8 mouse cellular contexts compared by ENCODE assay signal in the genomic region with DNA sequence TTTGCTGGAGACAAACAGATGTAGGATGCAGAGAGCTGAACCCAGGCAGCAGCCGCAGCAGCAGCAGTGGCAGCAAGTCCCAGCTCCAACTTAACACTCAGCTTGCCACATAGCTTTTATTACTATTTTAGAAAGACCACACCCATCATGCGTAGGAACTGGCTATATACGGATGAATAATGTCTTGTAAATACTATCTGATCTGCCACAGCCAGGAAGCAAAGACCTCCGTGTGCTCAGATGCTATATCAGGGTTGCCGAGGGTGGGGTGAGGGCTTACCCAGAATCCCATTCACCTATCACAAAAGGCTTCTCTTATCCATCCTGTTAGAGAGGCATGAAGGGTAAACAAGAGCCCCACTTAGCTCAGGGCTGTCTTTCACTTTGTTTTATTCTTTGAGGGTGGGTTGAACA. TPM values are rescaled to one million over a fixed set of nuclear protein-coding genes. Genes with fewer than 3 reads are reported as not detected.
DNase-seq lines count a peak whose midpoint lies in the region; ATAC-seq and TF ChIP-seq lines count a peak whose summit lies in the region.

No protein-coding gene starts in this region.

- 21% methylated on average over 5 of the region's 5 CpGs for WGBS in liver, embryonic 12.5 days (ENCODE audit: insufficient replicate concordance)
- 47% methylated on average over 5 of the region's 5 CpGs for WGBS in liver, postnatal 0 days (ENCODE audit: insufficient replicate concordance)
- 45% methylated on average over 5 of the region's 5 CpGs for WGBS in embryonic facial prominence, embryonic 14.5 days
- 49% methylated on average over 5 of the region's 5 CpGs for WGBS in limb, embryonic 15.5 days
- 22% methylated on average over 5 of the region's 5 CpGs for WGBS in stomach, embryonic 14.5 days

- H3K4me1 ChIP-seq in liver, embryonic 12.5 days, result peaks cover 38% of the 10 kb centered on the region
- H3K4me1 ChIP-seq in liver, postnatal 0 days (ENCODE audit: insufficient read depth), result 0 out of 2 replicates have a peak, but pooled peaks cover 2% of the 10 kb centered on the region
- H3K4me1 ChIP-seq in embryonic facial prominence, embryonic 14.5 days (ENCODE audit: control insufficient read depth, insufficient read depth, low read length), result peaks cover 12% of the 10 kb centered on the region
- peaks cover 19% of the 10 kb centered on the region for H3K4me1 ChIP-seq in limb, embryonic 15.5 days
- peaks cover 7% of the 10 kb centered on the region; the same call in 1 of the 2 replicates for H3K4me1 ChIP-seq in stomach, embryonic 14.5 days (ENCODE audit: control insufficient read depth, insufficient read depth, low read length)

- TF ChIP-seq CTCF in liver, postnatal 0 days (IDR thresholded peaks at IDR 0.05; ENCODE audit: low read depth), result no peak

- H3K9me3 ChIP-seq in liver, embryonic 12.5 days (replicated peaks), result no peaks in the 10 kb centered on the region
- no peaks in the 10 kb centered on the region for H3K9me3 ChIP-seq in liver, postnatal 0 days (ENCODE audit: low read length)
- no peaks in the 10 kb centered on the region for H3K9me3 ChIP-seq in embryonic facial prominence, embryonic 14.5 days (ENCODE audit: control insufficient read depth, low read length)
- no peaks in the 10 kb centered on the region for H3K9me3 ChIP-seq in limb, embryonic 15.5 days
- no peaks in the 10 kb centered on the region for H3K9me3 ChIP-seq in stomach, embryonic 14.5 days (ENCODE audit: control insufficient read depth, low read depth, low read length)

- TF ChIP-seq EP300 in liver, postnatal 0 days (IDR thresholded peaks at IDR 0.05; ENCODE audit: low read depth), result no peak

- DNase-seq in liver, postnatal 0 days, result no peak
- DNase-seq in embryonic facial prominence, embryonic 14.5 days (ENCODE audit: low spot score), result peak; percentile 33
- DNase-seq in cerebellum, postnatal 14 days, result no peak
- DNase-seq in left cerebral cortex, adult 9 months (ENCODE audit: low spot score in 2 of 2), result no peak
- DNase-seq in kidney, adult 9 months, result no peak

- no peak overlapping the region for H3K9ac ChIP-seq in liver, embryonic 12.5 days
- no peak overlapping the region for H3K9ac ChIP-seq in liver, postnatal 0 days (replicated peaks)
- no peak overlapping the region for H3K9ac ChIP-seq in embryonic facial prominence, embryonic 14.5 days (ENCODE audit: low read depth, low read length)
- H3K9ac ChIP-seq in limb, embryonic 15.5 days, result no peak overlapping the region
- H3K9ac ChIP-seq in stomach, embryonic 14.5 days (replicated peaks; ENCODE audit: low read depth, low read length), result no peak overlapping the region

- 0 out of 2 replicates have a peak overlapping the region, but pooled peaks have one; percentile 6 for H3K27ac ChIP-seq in liver, embryonic 12.5 days
- H3K27ac ChIP-seq in liver, postnatal 0 days (ENCODE audit: low read depth), result no peak overlapping the region
- peak overlapping the region; percentile 28; the same call in 1 of the 2 replicates for H3K27ac ChIP-seq in embryonic facial prominence, embryonic 14.5 days (replicated peaks; ENCODE audit: low read depth, low read length)
- peak overlapping the region; percentile 65 for H3K27ac ChIP-seq in limb, embryonic 15.5 days
- no peak overlapping the region for H3K27ac ChIP-seq in stomach, embryonic 14.5 days (ENCODE audit: low read length)

- no peaks in the 10 kb centered on the region for H3K27me3 ChIP-seq in liver, embryonic 12.5 days (replicated peaks)
- no peaks in the 10 kb centered on the region for H3K27me3 ChIP-seq in liver, postnatal 0 days (ENCODE audit: insufficient read depth, low read length)
- no peaks in the 10 kb centered on the region for H3K27me3 ChIP-seq in embryonic facial prominence, embryonic 14.5 days (replicated peaks; ENCODE audit: control insufficient read depth, insufficient read depth, low read length)
- no peaks in the 10 kb centered on the region for H3K27me3 ChIP-seq in limb, embryonic 15.5 days
- no peaks in the 10 kb centered on the region for H3K27me3 ChIP-seq in stomach, embryonic 14.5 days (ENCODE audit: control insufficient read depth, insufficient read depth, low read length)

- H3K36me3 ChIP-seq in liver, embryonic 12.5 days, result no peaks in the 10 kb centered on the region
- no peaks in the 10 kb centered on the region for H3K36me3 ChIP-seq in liver, postnatal 0 days (replicated peaks; ENCODE audit: insufficient read depth, low read length)
- H3K36me3 ChIP-seq in embryonic facial prominence, embryonic 14.5 days (ENCODE audit: control insufficient read depth, insufficient read depth, low read length), result no peaks in the 10 kb centered on the region
- H3K36me3 ChIP-seq in limb, embryonic 15.5 days, result peaks cover 6% of the 10 kb centered on the region
- no peaks in the 10 kb centered on the region for H3K36me3 ChIP-seq in stomach, embryonic 14.5 days (ENCODE audit: control insufficient read depth, insufficient read depth, low read length)

- H3K4me2 ChIP-seq in liver, embryonic 12.5 days, result peak overlapping the region; percentile 6; the same call in 1 of the 2 replicates
- H3K4me2 ChIP-seq in liver, postnatal 0 days (ENCODE audit: low read depth, low read length), result no peak overlapping the region
- H3K4me2 ChIP-seq in embryonic facial prominence, embryonic 14.5 days (ENCODE audit: low read depth, low read length), result no peak overlapping the region
- H3K4me2 ChIP-seq in limb, embryonic 15.5 days, result no peak overlapping the region
- H3K4me2 ChIP-seq in stomach, embryonic 14.5 days (replicated peaks; ENCODE audit: low read depth, low read length), result no peak overlapping the region

- H3K4me3 ChIP-seq in liver, embryonic 12.5 days, result no peak overlapping the region
- H3K4me3 ChIP-seq in liver, postnatal 0 days (ENCODE audit: low read depth, low read length), result no peak overlapping the region
- no peak overlapping the region for H3K4me3 ChIP-seq in embryonic facial prominence, embryonic 14.5 days (ENCODE audit: low read depth, low read length)
- H3K4me3 ChIP-seq in limb, embryonic 15.5 days, result no peak overlapping the region
- no peak overlapping the region for H3K4me3 ChIP-seq in stomach, embryonic 14.5 days (ENCODE audit: low read depth, low read length)

- ATAC-seq in liver, embryonic 12.5 days, result peak; percentile 69
- no peak; the same call in 1 of the 2 replicates for ATAC-seq in liver, postnatal 0 days
- ATAC-seq in embryonic facial prominence, embryonic 14.5 days (ENCODE audit: low read depth), result peak; percentile 31; the same call in 1 of the 2 replicates
- ATAC-seq in limb, embryonic 15.5 days (ENCODE audit: insufficient number of reproducible peaks, low FRiP score, low TSS enrichment, low read depth), result no peak
- peak; percentile 47 for ATAC-seq in stomach, embryonic 14.5 days (ENCODE audit: insufficient number of reproducible peaks, insufficient read depth, low FRiP score, low read depth)

RNA-seq across cellular contexts. Expression of a gene that starts 26.9 kb away (rescaled TPM):
- polyA plus RNA-seq in liver, embryonic 12.5 days (2016; fragmentation: Nextera tagmentation; extraction: Ambion mirVana), result 1.6 and 1.7 TPM in 2 replicates
- 5.5 and 6.5 TPM in 2 replicates for polyA plus RNA-seq in liver, postnatal 0 days (2015; fragmentation: Nextera tagmentation; extraction: Ambion mirVana)
- polyA plus RNA-seq in embryonic facial prominence, embryonic 14.5 days (2014; fragmentation: Nextera tagmentation; extraction: Ambion mirVana), result 12.8 and 14.4 TPM in 2 replicates
- 10.9 and 11.5 TPM in 2 replicates for polyA plus RNA-seq in limb, embryonic 15.5 days (2015; fragmentation: Nextera tagmentation; extraction: Ambion mirVana)
- 9.9 and 10.6 TPM in 2 replicates for polyA plus RNA-seq in stomach, embryonic 14.5 days (2014; fragmentation: Nextera tagmentation; extraction: Ambion mirVana)

Comparison
In these comparisons a context has a peak if more than half of its experiments do, and no peak if none do; other contexts are left out.
1. ATAC-seq: peak in liver, embryonic 12.5 days (single experiment), embryonic facial prominence, embryonic 14.5 days (single experiment) and stomach, embryonic 14.5 days (single experiment); none in liver, postnatal 0 days (single experiment) and limb, embryonic 15.5 days (single experiment).
2. H3K27ac ChIP-seq: peak in liver, embryonic 12.5 days (single experiment), embryonic facial prominence, embryonic 14.5 days (single experiment) and limb, embryonic 15.5 days (single experiment); none in liver, postnatal 0 days (single experiment) and stomach, embryonic 14.5 days (single experiment).